Mouse (Mus musculus) limb, embryonic 10.5 days (tissue): ENCODE measurements around the gene Nt5m. TPM values are rescaled to one million over a fixed set of nuclear protein-coding genes. Genes with fewer than 3 reads are reported as not detected.

Experiments used
- DNase-seq: peaks from one replicate; pipeline ENCODE4 v3.0.0-alpha.2; 2017; ENCODE audit warnings: low spot score
- H3K27ac ChIP-seq: fragments of 300-500 bp; sonication (generic); 2 replicates; pipeline ENCODE4 v1.5.1; 2016; ENCODE audit warnings: mild to moderate bottlenecking
- H3K27me3 ChIP-seq: fragments of 300-500 bp; sonication (generic); 2 replicates; pipeline ENCODE4 v1.6.1; 2016; ENCODE audit warnings: low read depth, mild to moderate bottlenecking; ENCODE audit not compliant: poor library complexity, severe bottlenecking
- H3K36me3 ChIP-seq: fragments of 300-500 bp; sonication (generic); 2 replicates; pipeline ENCODE4 v1.6.1; 2016; ENCODE audit warnings: mild to moderate bottlenecking, moderate library complexity
- H3K4me1 ChIP-seq: fragments of 300-500 bp; sonication (generic); 2 replicates; pipeline ENCODE4 v1.6.1; 2016
- H3K4me3 ChIP-seq: fragments of 300-500 bp; sonication (generic); 2 replicates; pipeline ENCODE4 v1.5.1; 2016; ENCODE audit warnings: mild to moderate bottlenecking, moderate library complexity
- H3K9me3 ChIP-seq: fragments of 300-500 bp; sonication (generic); replicated peaks from 2 replicates; pipeline ENCODE4 v1.6.1; 2016; ENCODE audit warnings: mild to moderate bottlenecking
- whole genome bisulfite sequencing: fragments of 180-500 bp; shearing (Covaris S2); methylation state at CpG from one replicate; pipeline ENCODE4 v1.1.7; 2016; 5-methylcytosine and 5-hydroxymethylcytosine counted together
- polyA plus RNA-seq: library from polyadenylated mRNA; unstranded; fragments of >200 nt; fragmentation: Nextera tagmentation; extraction: Ambion mirVana; gene quantifications from 2 replicates; pipeline ENCODE4 v1.2.1, GENCODE M21; 2016

Nt5m gene
- polyA plus RNA-seq, 1 experiment from 2014 or later = 41.8 TPM

DNA sequence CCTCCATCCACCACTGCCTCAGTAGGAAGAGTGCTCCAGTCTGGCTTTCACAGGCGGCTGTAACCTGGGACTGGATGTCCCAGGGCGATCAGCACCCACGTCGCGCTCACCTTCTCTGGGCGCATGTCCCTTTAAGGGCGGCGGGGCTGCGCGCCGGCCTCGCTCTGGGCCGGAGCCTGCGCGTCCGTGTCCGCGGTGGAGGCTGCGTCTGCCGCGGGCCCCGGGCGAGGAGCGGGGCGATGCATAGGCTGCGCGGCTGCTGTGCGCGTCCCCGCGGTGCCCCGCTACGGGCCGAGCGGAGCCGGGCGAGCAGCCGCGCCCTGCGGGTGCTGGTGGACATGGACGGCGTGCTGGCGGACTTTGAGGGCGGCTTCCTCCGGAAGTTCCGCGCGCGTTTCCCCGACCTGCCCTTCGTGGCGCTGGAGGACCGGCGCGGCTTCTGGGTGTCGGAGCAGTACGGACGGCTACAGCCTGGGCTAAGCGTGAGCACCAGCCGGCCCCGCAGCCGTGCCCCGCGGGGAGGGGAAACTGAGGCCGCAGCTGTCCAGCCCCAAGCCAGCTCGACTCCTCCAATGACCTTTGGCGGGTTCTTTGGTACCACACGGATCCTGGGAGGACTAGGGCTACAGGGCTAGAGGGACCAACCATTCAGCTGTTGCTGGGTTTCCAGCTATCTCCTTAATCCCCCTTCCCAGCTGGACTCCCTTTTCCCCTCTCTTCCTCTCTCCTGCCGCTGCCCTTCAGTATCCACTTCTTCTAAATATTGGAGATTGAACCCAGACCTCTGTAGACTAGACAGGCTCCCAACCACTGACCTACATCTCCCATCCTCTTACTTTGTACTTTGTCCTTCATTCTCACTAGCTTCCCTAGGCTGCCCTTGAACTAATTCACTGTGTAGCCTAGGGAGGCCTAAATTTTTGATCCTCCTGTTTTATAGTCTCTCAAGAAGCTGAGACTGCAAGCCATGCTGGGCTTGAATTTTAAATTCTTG is 8.9 kb downstream of the Nt5m start:
- peaks cover 34% of the 10 kb centered on the region for H3K4me1 ChIP-seq
- peak; percentile 85 for DNase-seq
- H3K27ac ChIP-seq = peak overlapping the region; percentile 96
- peak overlapping the region; percentile 89 for H3K4me3 ChIP-seq
- no peaks in the 10 kb centered on the region for H3K27me3 ChIP-seq
- H3K9me3 ChIP-seq = no peaks in the 10 kb centered on the region
- peaks cover 15% of the 10 kb centered on the region for H3K36me3 ChIP-seq
- under 1% methylated on average over 69 of the region's 69 CpGs for WGBS

DNA sequence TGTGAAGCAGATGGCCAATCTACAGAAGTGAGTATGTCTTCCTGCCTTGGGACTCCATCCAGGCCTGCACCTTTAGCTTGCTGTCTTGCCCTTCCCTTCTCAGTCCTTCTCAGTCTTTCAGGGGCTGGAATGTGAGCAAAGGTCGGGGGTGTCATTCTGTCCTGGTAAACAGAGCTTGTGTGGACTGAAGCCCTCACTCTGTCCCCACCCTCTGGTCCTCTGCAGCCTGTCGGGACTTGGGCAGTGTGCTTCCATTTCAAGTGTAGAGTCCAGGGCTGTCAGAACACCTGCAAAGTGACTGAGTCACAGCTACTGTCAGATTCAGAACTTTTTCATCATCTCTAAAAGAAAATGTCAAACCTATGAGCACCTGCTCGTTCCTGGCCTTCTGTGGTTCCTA is 13.6 kb downstream of the Nt5m start:
- H3K4me3 ChIP-seq = no peak overlapping the region
- no peak for DNase-seq
- H3K9me3 ChIP-seq = no peaks in the 10 kb centered on the region
- H3K4me1 ChIP-seq = peaks cover 22% of the 10 kb centered on the region
- WGBS = 72% methylated on average over 3 of the region's 3 CpGs
- peaks cover 13% of the 10 kb centered on the region; the same call in 1 of the 2 replicates for H3K36me3 ChIP-seq
- no peaks in the 10 kb centered on the region for H3K27me3 ChIP-seq
- H3K27ac ChIP-seq = no peak overlapping the region

DNA sequence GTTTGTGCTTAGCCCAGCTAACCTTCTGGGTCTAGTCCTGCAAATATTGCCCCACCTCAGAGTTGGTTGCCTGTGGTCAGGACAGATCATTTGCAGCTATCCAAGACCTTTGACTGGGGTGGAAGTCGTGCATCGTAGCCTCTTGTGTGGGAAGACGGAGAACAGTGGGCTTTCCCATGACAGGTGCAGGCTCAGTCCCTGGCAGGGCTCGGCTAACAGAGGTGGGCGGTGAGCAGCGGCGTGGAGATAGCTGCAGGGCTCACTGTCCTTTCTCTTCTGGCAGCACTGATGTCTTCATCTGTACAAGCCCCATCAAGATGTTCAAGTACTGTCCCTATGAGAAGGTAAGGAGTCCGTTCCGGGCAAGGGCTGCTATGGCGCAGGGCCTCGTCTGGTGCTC is 21.2 kb downstream of the Nt5m start:
- 93% methylated on average over 11 of the region's 11 CpGs for WGBS
- no peak overlapping the region for H3K4me3 ChIP-seq
- DNase-seq = no peak
- H3K27ac ChIP-seq = no peak overlapping the region
- H3K9me3 ChIP-seq = no peaks in the 10 kb centered on the region
- no peaks in the 10 kb centered on the region for H3K27me3 ChIP-seq
- peaks cover 19% of the 10 kb centered on the region for H3K36me3 ChIP-seq
- H3K4me1 ChIP-seq = 0 out of 2 replicates have a peak, but pooled peaks cover 10% of the 10 kb centered on the region

DNA sequence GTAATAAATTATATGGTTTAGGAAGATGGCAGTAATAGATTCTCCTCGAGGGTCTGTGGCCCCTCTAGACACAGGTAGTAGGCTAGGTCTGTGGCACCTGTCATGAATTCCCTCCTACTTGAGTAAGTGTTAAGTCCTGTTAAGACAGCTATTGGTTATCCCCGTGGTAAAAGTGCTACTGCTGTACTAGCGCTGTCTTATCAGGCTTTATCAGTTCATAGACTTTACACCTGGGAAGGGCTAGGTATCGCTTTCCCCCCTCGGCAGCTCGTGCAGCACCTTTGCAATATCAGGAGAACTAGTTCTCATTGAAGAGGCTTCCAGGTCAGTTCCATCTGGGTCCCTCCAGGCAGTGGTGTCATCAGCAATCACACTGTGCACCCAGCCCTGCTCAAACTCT is 25.1 kb downstream of the Nt5m start:
- 0 out of 2 replicates have a peak, but pooled peaks cover 10% of the 10 kb centered on the region for H3K4me1 ChIP-seq
- WGBS = 92% methylated on average over 6 of the region's 6 CpGs
- H3K4me3 ChIP-seq = no peak overlapping the region
- H3K27me3 ChIP-seq = no peaks in the 10 kb centered on the region
- no peak overlapping the region for H3K27ac ChIP-seq
- H3K9me3 ChIP-seq = no peaks in the 10 kb centered on the region
- DNase-seq = no peak
- peaks cover 23% of the 10 kb centered on the region for H3K36me3 ChIP-seq

DNA sequence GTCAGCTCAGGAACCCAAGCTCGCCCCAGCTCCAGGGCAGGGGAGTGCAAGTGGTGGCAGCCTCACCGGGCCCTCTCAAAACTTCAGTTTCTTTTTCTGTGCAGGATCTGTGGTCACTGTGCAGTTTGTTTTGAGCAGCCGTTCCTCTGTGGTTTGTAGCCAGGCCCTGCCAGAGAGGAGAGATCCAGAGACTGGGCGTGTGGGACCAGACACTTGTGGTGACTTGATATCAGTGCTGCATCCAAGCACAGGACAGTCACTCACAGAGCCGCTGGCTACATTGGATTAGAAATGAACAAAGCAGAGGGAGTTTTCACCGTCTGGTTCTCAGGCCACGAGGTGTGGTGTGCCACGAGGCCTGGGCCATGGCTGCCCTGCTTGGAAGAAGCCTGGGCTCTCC is 32.9 kb downstream of the Nt5m start:
- Histone ChIP-seq H3K4me1 (no peaks in the 10 kb centered on the region), H3K27ac (no peak overlapping the region), H3K9me3 (no peaks in the 10 kb centered on the region), H3K27me3 (no peaks in the 10 kb centered on the region), H3K4me3 (no peak overlapping the region), H3K36me3 (peaks cover 52% of the 10 kb centered on the region)
- DNase-seq = no peak
- WGBS = 84% methylated on average over 8 of the region's 8 CpGs

DNA sequence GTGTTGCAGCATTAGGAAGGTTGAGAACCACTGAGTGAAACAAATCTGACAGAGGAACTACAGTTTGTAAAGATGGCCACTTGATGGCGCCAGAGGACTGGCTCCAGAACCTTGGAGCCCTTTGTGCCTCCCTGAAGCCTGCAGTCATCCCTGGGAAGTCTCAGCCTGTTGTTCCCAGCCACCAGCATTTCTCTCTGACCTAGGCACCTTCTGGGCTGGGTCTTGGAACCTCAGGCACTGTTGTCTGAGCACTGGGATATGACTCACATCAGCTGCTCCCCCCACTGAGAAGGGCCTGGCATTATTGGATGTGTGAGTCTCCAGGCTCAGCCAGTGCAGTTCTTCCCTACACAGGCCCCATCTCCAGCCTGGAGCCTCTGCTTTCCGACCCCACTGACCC is 40.8 kb downstream of the Nt5m start:
- Histone ChIP-seq H3K36me3 (peaks cover 27% of the 10 kb centered on the region), H3K27ac (peak overlapping the region; percentile 81), H3K4me1 (peaks cover 9% of the 10 kb centered on the region), H3K27me3 (no peaks in the 10 kb centered on the region), H3K9me3 (no peaks in the 10 kb centered on the region), H3K4me3 (no peak overlapping the region)
- WGBS = 27% methylated on average over 2 of the region's 2 CpGs
- peak; percentile 87 for DNase-seq

DNA sequence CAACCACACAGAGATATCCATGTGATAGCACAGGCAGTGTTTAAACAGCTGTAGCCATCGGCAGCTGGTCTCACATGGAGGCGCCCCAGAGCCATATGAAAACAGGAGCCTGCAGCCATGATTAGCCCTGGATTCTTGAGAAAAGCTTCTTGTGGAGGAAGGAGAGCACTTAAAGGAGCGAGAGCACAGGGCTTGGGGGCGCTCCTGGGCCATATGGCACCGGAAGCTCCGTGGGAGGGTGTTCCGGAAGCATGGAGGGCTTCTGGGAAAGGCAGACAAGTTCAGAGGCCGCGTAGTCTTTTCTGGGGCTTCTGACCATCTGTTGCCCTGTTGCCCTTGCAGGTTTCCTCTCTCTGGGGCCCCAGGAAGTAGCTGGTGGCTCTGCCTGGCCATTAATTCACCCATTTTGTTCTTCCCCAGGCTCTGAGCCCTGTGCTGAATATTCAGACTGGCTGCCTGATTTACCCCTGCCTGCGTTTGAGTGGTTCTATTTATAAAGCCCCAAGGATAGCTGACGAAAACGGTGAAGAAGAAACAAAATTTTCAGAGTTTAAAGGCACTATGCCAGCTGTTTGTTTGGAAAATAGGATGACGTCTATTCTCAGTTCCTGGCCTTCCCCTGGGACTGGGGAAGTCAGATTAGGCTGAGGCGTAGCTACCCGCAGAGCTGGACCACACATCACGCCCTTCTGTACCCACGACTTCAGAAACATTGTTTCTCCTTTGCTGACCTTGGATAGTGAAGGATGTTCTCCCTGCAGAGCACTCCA is 46.2 kb downstream of the Nt5m start:
- no peak for DNase-seq
- Histone ChIP-seq H3K4me3 (no peak overlapping the region), H3K9me3 (no peaks in the 10 kb centered on the region), H3K4me1 (peaks cover 12% of the 10 kb centered on the region), H3K27ac (peak overlapping the region; percentile 61), H3K27me3 (no peaks in the 10 kb centered on the region), H3K36me3 (no peaks in the 10 kb centered on the region)
- 76% methylated on average over 17 of the region's 17 CpGs for WGBS

DNA sequence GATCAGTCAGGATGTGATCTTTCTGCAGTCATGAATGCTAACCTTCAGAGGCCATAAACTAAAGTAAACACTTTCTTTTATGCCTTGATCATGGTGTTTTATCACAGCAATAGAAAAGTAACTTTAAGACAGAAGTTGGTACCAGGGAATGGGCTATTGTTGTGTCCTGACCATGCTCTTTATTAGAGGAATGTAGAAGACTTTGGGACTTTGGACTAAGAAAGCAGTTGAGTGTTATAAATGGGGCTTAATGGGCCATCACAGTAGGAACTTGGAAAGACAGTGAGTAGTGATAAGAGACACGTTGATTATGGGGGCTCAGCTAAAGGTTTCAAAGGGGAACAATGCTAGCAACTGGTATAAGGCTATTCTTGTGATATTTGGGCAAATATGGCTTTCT is 47.7 kb downstream of the Nt5m start:
- DNase-seq = no peak
- Histone ChIP-seq H3K9me3 (no peaks in the 10 kb centered on the region), H3K4me1 (peaks cover 12% of the 10 kb centered on the region), H3K36me3 (no peaks in the 10 kb centered on the region), H3K27me3 (no peaks in the 10 kb centered on the region), H3K4me3 (no peak overlapping the region), H3K27ac (no peak overlapping the region)
- 67% methylated on average over 1 of the region's 1 CpGs for WGBS

DNA sequence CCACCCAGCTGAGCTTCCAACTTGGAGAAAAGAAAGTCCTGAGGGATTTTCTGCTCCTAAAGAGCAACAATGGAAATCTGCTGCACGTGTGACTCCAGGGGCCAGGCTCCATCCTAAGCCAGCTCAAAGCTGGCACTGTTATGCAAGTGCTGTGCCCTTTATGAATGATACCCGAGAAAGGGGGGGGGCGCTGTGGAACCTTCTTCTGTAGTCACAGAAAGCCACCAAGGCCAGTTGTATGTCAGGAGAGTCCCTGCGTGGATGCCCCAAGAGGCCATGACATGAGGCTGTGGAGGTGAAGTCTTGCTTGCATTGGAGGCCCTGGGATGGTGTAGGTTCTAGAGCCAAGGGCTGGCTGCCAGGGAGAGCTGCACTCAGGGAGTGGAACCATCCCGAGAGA is 48.9 kb downstream of the Nt5m start:
- WGBS = 77% methylated on average over 5 of the region's 5 CpGs

DNA sequence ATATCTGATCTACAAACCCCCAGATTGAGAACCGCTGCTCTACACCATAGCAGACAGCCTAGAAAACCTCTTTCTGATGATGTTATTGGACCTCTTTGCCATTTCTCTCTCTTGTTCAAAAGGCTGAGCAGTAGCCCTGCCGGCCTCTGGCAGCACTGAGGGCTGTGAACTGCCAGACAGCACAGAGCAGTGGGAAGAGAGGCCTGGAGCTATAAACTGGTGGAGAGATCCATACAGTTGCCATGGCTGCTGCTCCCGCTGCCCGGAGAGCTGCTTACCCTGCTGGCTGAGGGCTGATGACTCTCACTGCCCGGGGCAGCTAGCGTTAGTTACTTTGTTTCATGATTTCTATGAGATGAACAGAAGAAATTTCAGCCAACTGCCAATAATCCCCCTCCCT is 52.6 kb downstream of the Nt5m start:
- no peak overlapping the region for H3K27ac ChIP-seq
- 67% methylated on average over 6 of the region's 6 CpGs for WGBS

More for the DNA sequence above, 48.9 kb downstream of the Nt5m start:
- H3K36me3 ChIP-seq = no peaks in the 10 kb centered on the region
- no peaks in the 10 kb centered on the region for H3K9me3 ChIP-seq
- no peak overlapping the region for H3K27ac ChIP-seq
- no peak for DNase-seq
- peaks cover 16% of the 10 kb centered on the region for H3K4me1 ChIP-seq
- no peaks in the 10 kb centered on the region for H3K27me3 ChIP-seq
- H3K4me3 ChIP-seq = no peak overlapping the region

DNA sequence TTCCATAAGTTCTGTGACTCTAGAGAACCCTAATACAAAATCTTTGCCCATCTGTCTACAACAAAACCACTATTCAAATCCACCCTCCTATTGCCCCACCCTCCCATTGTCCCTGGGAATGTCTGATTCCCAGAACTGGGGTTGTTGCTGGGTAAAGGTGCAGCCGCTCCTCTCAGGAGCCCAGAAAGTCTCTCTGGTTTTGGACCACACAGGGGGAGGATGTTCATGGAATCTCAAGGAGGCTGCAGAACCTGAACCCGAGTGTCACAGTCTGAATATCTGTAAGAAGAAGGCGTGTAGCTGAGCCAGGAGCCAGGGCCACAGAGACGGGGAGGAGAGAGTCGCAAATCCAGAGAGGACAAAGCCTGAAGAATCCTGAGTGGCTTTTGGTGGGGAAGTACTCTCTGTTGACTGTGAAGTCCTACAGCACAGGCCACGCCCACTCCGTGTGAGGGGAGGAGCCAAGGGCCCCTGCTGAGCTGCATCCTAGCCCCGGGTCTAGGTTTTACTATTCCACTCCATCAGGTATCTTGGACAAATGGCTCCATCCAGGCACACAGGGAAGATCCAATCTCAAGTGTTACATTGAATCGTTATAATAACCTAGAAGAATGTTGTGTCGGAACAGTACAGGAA is 54.0 kb downstream of the Nt5m start:
- WGBS = 69% methylated on average over 10 of the region's 10 CpGs
- H3K27me3 ChIP-seq = no peaks in the 10 kb centered on the region
- H3K36me3 ChIP-seq = no peaks in the 10 kb centered on the region
- H3K4me1 ChIP-seq = peaks cover 15% of the 10 kb centered on the region
- H3K4me3 ChIP-seq = no peak overlapping the region
- no peaks in the 10 kb centered on the region for H3K9me3 ChIP-seq
- no peak overlapping the region for H3K27ac ChIP-seq
- DNase-seq = no peak

More for the DNA sequence above, 52.6 kb downstream of the Nt5m start:
- H3K4me3 ChIP-seq = no peak overlapping the region
- DNase-seq = no peak
- H3K27me3 ChIP-seq = no peaks in the 10 kb centered on the region
- H3K36me3 ChIP-seq = no peaks in the 10 kb centered on the region
- H3K9me3 ChIP-seq = no peaks in the 10 kb centered on the region
- peaks cover 12% of the 10 kb centered on the region for H3K4me1 ChIP-seq

DNA sequence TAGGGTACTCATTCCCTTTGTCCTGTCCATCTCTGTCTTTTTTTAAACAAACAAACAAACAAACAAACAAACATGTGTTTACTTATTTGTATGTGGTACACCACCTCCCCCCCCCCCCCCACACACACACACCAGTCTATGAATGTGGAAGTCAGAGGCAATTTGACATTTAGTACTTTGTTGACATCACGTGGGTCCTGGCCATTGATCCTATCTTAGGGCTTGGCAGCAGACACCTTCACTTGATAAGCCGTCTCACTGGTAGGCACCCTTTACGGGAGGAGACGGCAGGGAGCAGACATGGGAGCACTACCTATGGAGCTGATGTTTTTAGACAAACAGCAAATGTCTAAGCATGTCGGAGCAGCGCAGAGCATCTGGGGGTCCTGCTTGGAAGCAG is 55.7 kb downstream of the Nt5m start:
- WGBS = 69% methylated on average over 6 of the region's 6 CpGs
- Histone ChIP-seq H3K4me1 (peaks cover 15% of the 10 kb centered on the region), H3K4me3 (no peak overlapping the region), H3K27me3 (no peaks in the 10 kb centered on the region), H3K36me3 (no peaks in the 10 kb centered on the region), H3K9me3 (no peaks in the 10 kb centered on the region), H3K27ac (no peak overlapping the region)
- no peak for DNase-seq
